In the genomic region with DNA sequence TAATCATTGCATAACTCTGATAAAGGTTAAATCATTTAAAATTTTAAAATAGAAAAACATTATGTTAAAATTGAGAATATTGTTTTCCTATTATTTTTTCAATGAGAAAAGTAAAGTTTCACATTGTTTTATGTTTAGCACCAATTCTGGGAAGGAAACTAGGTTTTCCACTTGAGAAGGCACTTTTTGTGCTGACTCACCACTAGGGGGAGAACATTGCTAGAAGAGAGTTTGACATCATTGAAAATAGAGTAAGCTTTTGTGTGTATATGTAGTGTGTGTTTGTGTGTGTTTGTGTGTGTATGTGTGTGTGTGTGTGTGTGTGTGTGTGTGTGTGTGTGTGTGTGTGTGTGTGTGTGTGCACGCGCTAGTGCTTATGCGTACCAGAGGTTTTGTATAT, we compare ENCODE assay signal across 9 mouse cellular contexts.
DNase-seq lines count a peak whose midpoint lies in the region; ATAC-seq and TF ChIP-seq lines count a peak whose summit lies in the region.
"Had no signal": no experiment of that assay in that cellular context is flagged by ENCODE, and none has a peak within 500 bp of the region (broad histone marks: within the 10 kb centered on the region; RNA-seq: fewer than 3 reads in every experiment).

No protein-coding gene starts in this region.

- no peaks in the 10 kb centered on the region for H3K27me3 ChIP-seq in forebrain, embryonic 13.5 days
- no peaks in the 10 kb centered on the region for H3K27me3 ChIP-seq in forebrain, embryonic 12.5 days
- no peaks in the 10 kb centered on the region for H3K27me3 ChIP-seq in lung, embryonic 14.5 days (ENCODE audit: insufficient read depth, low read length)
- H3K27me3 ChIP-seq in hindbrain, embryonic 12.5 days = no peaks in the 10 kb centered on the region
- H3K27me3 ChIP-seq: megakaryocyte, embryonic 14.5 days had no signal

- no peak overlapping the region for H3K9ac ChIP-seq in forebrain, embryonic 13.5 days
- no peak overlapping the region for H3K9ac ChIP-seq in forebrain, embryonic 12.5 days
- H3K9ac ChIP-seq in lung, embryonic 14.5 days = no peak overlapping the region
- H3K9ac ChIP-seq in hindbrain, embryonic 12.5 days = no peak overlapping the region

- WGBS in forebrain, embryonic 13.5 days = 81% methylated on average over 3 of the region's 3 CpGs
- 87% methylated on average over 3 of the region's 3 CpGs for WGBS in forebrain, embryonic 12.5 days
- WGBS in lung, embryonic 14.5 days = 85% methylated on average over 3 of the region's 3 CpGs
- WGBS in hindbrain, embryonic 12.5 days = 80% methylated on average over 2 of the region's 3 CpGs

- H3K4me2 ChIP-seq in forebrain, embryonic 13.5 days = no peak overlapping the region
- H3K4me2 ChIP-seq in forebrain, embryonic 12.5 days = no peak overlapping the region
- H3K4me2 ChIP-seq in lung, embryonic 14.5 days = no peak overlapping the region
- no peak overlapping the region for H3K4me2 ChIP-seq in hindbrain, embryonic 12.5 days (replicated peaks)

- DNase-seq in lung, embryonic 14.5 days = peak; percentile 79
- no peak for DNase-seq in lung, adult 18-20 months
- peak; percentile 9 for DNase-seq in skeletal muscle tissue, adult 2 months (ENCODE audit: low read depth, low spot score)
- DNase-seq in urinary bladder, adult 2 months (ENCODE audit: low spot score) = no peak
- no peak for DNase-seq in left cerebral cortex, adult 8-10 months (ENCODE audit: low spot score in 2 of 2)

- peak overlapping the region; percentile 54; the same call in 1 of the 2 replicates for H3K27ac ChIP-seq in forebrain, embryonic 13.5 days
- no peak overlapping the region for H3K27ac ChIP-seq in forebrain, embryonic 12.5 days
- no peak overlapping the region for H3K27ac ChIP-seq in lung, embryonic 14.5 days (ENCODE audit: low read depth)
- peak overlapping the region; percentile 95 for H3K27ac ChIP-seq in hindbrain, embryonic 12.5 days

- H3K4me1 ChIP-seq in forebrain, embryonic 13.5 days = peaks cover 29% of the 10 kb centered on the region; the same call in 1 of the 2 replicates
- peaks cover 27% of the 10 kb centered on the region for H3K4me1 ChIP-seq in forebrain, embryonic 12.5 days
- no peaks in the 10 kb centered on the region for H3K4me1 ChIP-seq in lung, embryonic 14.5 days (ENCODE audit: insufficient read depth)
- peaks cover 13% of the 10 kb centered on the region for H3K4me1 ChIP-seq in hindbrain, embryonic 12.5 days
- H3K4me1 ChIP-seq: megakaryocyte, embryonic 14.5 days had no signal

- TF ChIP-seq CTCF in lung, embryonic 14.5 days (IDR thresholded peaks at IDR 0.05; ENCODE audit: low read depth) = peak; percentile 69

- ATAC-seq in forebrain, embryonic 13.5 days = no peak
- no peak for ATAC-seq in forebrain, embryonic 12.5 days (ENCODE audit: low FRiP score)
- no peak for ATAC-seq in lung, embryonic 14.5 days (ENCODE audit: insufficient read depth)
- ATAC-seq in hindbrain, embryonic 12.5 days (ENCODE audit: low FRiP score) = no peak

- peaks cover 8% of the 10 kb centered on the region for H3K36me3 ChIP-seq in forebrain, embryonic 13.5 days (ENCODE audit: poor library complexity, severe bottlenecking)
- 0 out of 2 replicates have a peak, but pooled peaks cover 7% of the 10 kb centered on the region for H3K36me3 ChIP-seq in forebrain, embryonic 12.5 days (replicated peaks)
- no peaks in the 10 kb centered on the region for H3K36me3 ChIP-seq in lung, embryonic 14.5 days (ENCODE audit: insufficient read depth)
- 0 out of 2 replicates have a peak, but pooled peaks cover 2% of the 10 kb centered on the region for H3K36me3 ChIP-seq in hindbrain, embryonic 12.5 days

- H3K4me3 ChIP-seq in forebrain, embryonic 13.5 days = no peak overlapping the region
- no peak overlapping the region for H3K4me3 ChIP-seq in forebrain, embryonic 12.5 days (replicated peaks)
- H3K4me3 ChIP-seq in lung, embryonic 14.5 days (ENCODE audit: low read depth, low read length) = no peak overlapping the region
- no peak overlapping the region for H3K4me3 ChIP-seq in hindbrain, embryonic 12.5 days
- H3K4me3 ChIP-seq: megakaryocyte, embryonic 14.5 days had no signal

- peaks cover 7% of the 10 kb centered on the region; the same call in 1 of the 2 replicates for H3K9me3 ChIP-seq in forebrain, embryonic 13.5 days (replicated peaks)
- peaks cover 4% of the 10 kb centered on the region; the same call in 1 of the 2 replicates for H3K9me3 ChIP-seq in forebrain, embryonic 12.5 days
- no peaks in the 10 kb centered on the region for H3K9me3 ChIP-seq in lung, embryonic 14.5 days (ENCODE audit: low read depth, low read length)
- H3K9me3 ChIP-seq in hindbrain, embryonic 12.5 days (replicated peaks) = peaks cover 6% of the 10 kb centered on the region; the same call in 1 of the 2 replicates

Comparison
In these comparisons a context has a peak if more than half of its experiments do, and no peak if none do; other contexts are left out.
1. H3K27ac ChIP-seq: peak in forebrain, embryonic 13.5 days (single experiment) and hindbrain, embryonic 12.5 days (single experiment); none in forebrain, embryonic 12.5 days (single experiment) and lung, embryonic 14.5 days (single experiment).
2. DNase-seq: peak in lung, embryonic 14.5 days (single experiment) and skeletal muscle tissue, adult 2 months (single experiment); none in lung, adult 18-20 months (0 of 2), urinary bladder, adult 2 months (single experiment) and left cerebral cortex, adult 8-10 months (0 of 2).